Mouse (Mus musculus) midbrain, embryonic 11.5 days (tissue): ENCODE data around the gene Zfr. TPM values are rescaled to one million over a fixed set of nuclear protein-coding genes. Genes with fewer than 3 reads are reported as not detected.
"Not testable (repeated sequence)": the region's sequence is repeated elsewhere in the genome, so short reads cannot be mapped to it uniquely, and the experiment has no call there.

Experiments used
- ATAC-seq: fragments of 200-750 bp; cut with Nextera tagmentation; 2 replicates; pipeline ENCODE4 v1.8.0; 2017; ENCODE audit warnings: moderate TSS enrichment, moderate library complexity; ENCODE audit not compliant: low FRiP score
- DNase-seq: peaks from one replicate; pipeline ENCODE4 v3.0.0; 2015; ENCODE audit warnings: low spot score; ENCODE audit errors: missing footprints
- H3K27ac ChIP-seq: fragments of 300-500 bp; sonication (generic); 2 replicates; pipeline ENCODE4 v1.5.1; 2014; ENCODE audit warnings: low read depth, low read length
- H3K27me3 ChIP-seq: fragments of 300-500 bp; sonication (generic); 2 replicates; pipeline ENCODE4 v1.6.1; 2014; ENCODE audit warnings: mild to moderate bottlenecking, low read length, moderate library complexity, mixed read lengths; ENCODE audit not compliant: control insufficient read depth, insufficient read depth
- H3K36me3 ChIP-seq: fragments of 300-500 bp; sonication (generic); 2 replicates; pipeline ENCODE4 v1.6.1; 2014; ENCODE audit warnings: mild to moderate bottlenecking, low read length, moderate library complexity, mixed read lengths; ENCODE audit not compliant: control insufficient read depth, insufficient read depth
- H3K4me1 ChIP-seq: fragments of 300-500 bp; sonication (generic); 2 replicates; pipeline ENCODE4 v1.6.1; 2014; ENCODE audit warnings: low read length; ENCODE audit not compliant: control insufficient read depth, insufficient read depth
- H3K4me2 ChIP-seq: fragments of 300-500 bp; sonication (generic); 2 replicates; pipeline ENCODE4 v1.6.1; 2014; ENCODE audit warnings: mild to moderate bottlenecking, moderate library complexity
- H3K4me3 ChIP-seq: fragments of 300-500 bp; sonication (generic); 2 replicates; pipeline ENCODE4 v1.5.1; 2014; ENCODE audit warnings: low read depth, low read length
- H3K9ac ChIP-seq: fragments of 300-500 bp; sonication (generic); 2 replicates; pipeline ENCODE4 v1.6.1; 2014; ENCODE audit warnings: low read length
- H3K9me3 ChIP-seq: fragments of 300-500 bp; sonication (generic); 2 replicates; pipeline ENCODE4 v1.6.1; 2016; ENCODE audit warnings: low read length; ENCODE audit not compliant: control insufficient read depth
- WGBS: fragments of 180-500 bp; shearing (Covaris S2); extraction: QIAGEN DNeasy Blood & Tissue Kit; methylation state at CpG from one replicate; pipeline ENCODE4 v1.1.7; 2014; 5-methylcytosine and 5-hydroxymethylcytosine counted together
- polyA plus RNA-seq: library from polyadenylated mRNA; unstranded; fragments of >200 nt; fragmentation: Nextera tagmentation; extraction: Ambion mirVana; gene quantifications from 2 replicates; pipeline ENCODE4 v1.2.1, GENCODE M21; 2014

The Zfr gene
- polyA plus RNA-seq, 1 experiment from 2014 or later: 137 TPM

- Histone ChIP-seq H3K36me3 (no peaks in the 10 kb centered on the region), H3K4me3 (no peak overlapping the region), H3K9me3 (no peaks in the 10 kb centered on the region), H3K4me1 (no peaks in the 10 kb centered on the region), H3K27ac (no peak overlapping the region), H3K27me3 (no peaks in the 10 kb centered on the region), H3K4me2 (no peak overlapping the region), H3K9ac (no peak overlapping the region)
- ATAC-seq (no peak; the same call in 1 of the 2 replicates), DNase-seq (no peak)
- 75% methylated on average over 6 of the region's 6 CpGs for WGBS
Measured at GRCm38 (mm10) chr15:12195966-12196365, 78.3 kb downstream of the Zfr start.

- ATAC-seq (peak; percentile 90), DNase-seq (peak; percentile 95)
- Histone ChIP-seq H3K4me3 (no peak overlapping the region), H3K9me3 (no peaks in the 10 kb centered on the region), H3K4me1 (no peaks in the 10 kb centered on the region), H3K27me3 (no peaks in the 10 kb centered on the region), H3K9ac (no peak overlapping the region), H3K27ac (no peak overlapping the region), H3K36me3 (no peaks in the 10 kb centered on the region), H3K4me2 (no peak overlapping the region)
- WGBS: 36% methylated on average over 22 of the region's 22 CpGs
Measured at GRCm38 (mm10) chr15:12196410-12197191, 79.0 kb downstream of the Zfr start.

GRCm38 (mm10) chr15:12197361-12197760, 79.7 kb downstream of the Zfr start:
- Histone ChIP-seq H3K27me3 (no peaks in the 10 kb centered on the region), H3K36me3 (no peaks in the 10 kb centered on the region), H3K27ac (no peak overlapping the region), H3K4me3 (no peak overlapping the region), H3K4me2 (no peak overlapping the region), H3K9me3 (no peaks in the 10 kb centered on the region), H3K4me1 (no peaks in the 10 kb centered on the region), H3K9ac (no peak overlapping the region)
- ATAC-seq (no peak), DNase-seq (no peak)
- WGBS: 89% methylated on average over 6 of the region's 6 CpGs

GRCm38 (mm10) chr15:12200021-12200420, 82.4 kb downstream of the Zfr start:
- ATAC-seq (no peak), DNase-seq (no peak)
- H3K4me3 ChIP-seq: no peak overlapping the region
- H3K27ac ChIP-seq: no peak overlapping the region
- H3K36me3 ChIP-seq: no peaks in the 10 kb centered on the region
- H3K4me2 ChIP-seq: no peak overlapping the region
- no peaks in the 10 kb centered on the region for H3K27me3 ChIP-seq
- peaks cover 7% of the 10 kb centered on the region for H3K4me1 ChIP-seq
- WGBS: 88% methylated on average over 7 of the region's 7 CpGs
- no peaks in the 10 kb centered on the region for H3K9me3 ChIP-seq
- no peak overlapping the region for H3K9ac ChIP-seq

- Histone ChIP-seq H3K36me3 (no peaks in the 10 kb centered on the region), H3K27ac (no peak overlapping the region), H3K9me3 (no peaks in the 10 kb centered on the region), H3K4me3 (no peak overlapping the region), H3K9ac (no peak overlapping the region), H3K4me2 (no peak overlapping the region), H3K4me1 (peaks cover 18% of the 10 kb centered on the region), H3K27me3 (no peaks in the 10 kb centered on the region)
- ATAC-seq (no peak), DNase-seq (no peak)
Measured at GRCm38 (mm10) chr15:12201856-12202255, 84.2 kb downstream of the Zfr start.

GRCm38 (mm10) chr15:12202456-12202855, 84.8 kb downstream of the Zfr start:
- Histone ChIP-seq H3K4me1 (peaks cover 24% of the 10 kb centered on the region), H3K27me3 (no peaks in the 10 kb centered on the region), H3K4me3 (no peak overlapping the region), H3K4me2 (no peak overlapping the region), H3K9me3 (no peaks in the 10 kb centered on the region), H3K9ac (no peak overlapping the region), H3K36me3 (no peaks in the 10 kb centered on the region), H3K27ac (no peak overlapping the region)
- no peak for DNase-seq
- ATAC-seq: no peak
- 82% methylated on average over 3 of the region's 3 CpGs for WGBS

- not testable (repeated sequence) for H3K4me3 ChIP-seq, H3K4me2 ChIP-seq, DNase-seq, H3K36me3 ChIP-seq, H3K9ac ChIP-seq, H3K27me3 ChIP-seq, H3K9me3 ChIP-seq, H3K27ac ChIP-seq, ATAC-seq
- 90% methylated on average over 5 of the region's 5 CpGs for WGBS
- H3K4me1 ChIP-seq: peaks cover 25% of the 10 kb centered on the region
Measured at GRCm38 (mm10) chr15:12203008-12203407, 85.4 kb downstream of the Zfr start.

GRCm38 (mm10) chr15:12203512-12204318, 86.1 kb downstream of the Zfr start:
- peak overlapping the region; percentile 59; the same call in 1 of the 2 replicates for H3K9ac ChIP-seq
- 42% methylated on average over 10 of the region's 10 CpGs for WGBS
- peaks cover 28% of the 10 kb centered on the region for H3K4me1 ChIP-seq
- H3K27me3 ChIP-seq: no peaks in the 10 kb centered on the region
- peak overlapping the region; percentile 79 for H3K27ac ChIP-seq
- no peak for ATAC-seq
- H3K4me3 ChIP-seq: peak overlapping the region; percentile 96
- H3K9me3 ChIP-seq: no peaks in the 10 kb centered on the region
- peak overlapping the region; percentile 43 for H3K4me2 ChIP-seq
- no peak for DNase-seq
- no peaks in the 10 kb centered on the region for H3K36me3 ChIP-seq
